Mouse (Mus musculus) limb, embryonic 11.5 days (tissue): ENCODE measurements at regions not wholly inside any gene's neighbourhood (a gene's known extent, or its start where the extent isn't known, plus 50 kb on each side); places are given as distances from the start of the nearest gene placed in this dataset.

Experiments used
- ATAC-seq: fragments of 200-750 bp; cut with Nextera tagmentation; 2 replicates; pipeline ENCODE4 v1.8.0; 2017; ENCODE audit warnings: low read depth; ENCODE audit not compliant: insufficient number of reproducible peaks, low FRiP score, low TSS enrichment
- DNase-seq: peaks from one replicate; pipeline ENCODE4 v3.0.0-alpha.2; 2015; ENCODE audit warnings: low spot score
- H3K27ac ChIP-seq: fragments of 300-500 bp; sonication (generic); replicated peaks from 2 replicates; pipeline ENCODE4 v1.5.1; 2014; ENCODE audit warnings: low read depth, mild to moderate bottlenecking, low read length
- H3K27me3 ChIP-seq: fragments of 300-500 bp; sonication (generic); 2 replicates; pipeline ENCODE4 v1.6.1; 2014; ENCODE audit warnings: mild to moderate bottlenecking, low read length, mixed read lengths; ENCODE audit not compliant: control insufficient read depth, insufficient read depth
- H3K36me3 ChIP-seq: fragments of 300-500 bp; sonication (generic); 2 replicates; pipeline ENCODE4 v1.6.1; 2014; ENCODE audit warnings: mild to moderate bottlenecking, low read length, moderate library complexity, mixed read lengths; ENCODE audit not compliant: control insufficient read depth, insufficient read depth
- H3K4me1 ChIP-seq: fragments of 300-500 bp; sonication (generic); 2 replicates; pipeline ENCODE4 v1.6.1; 2014; ENCODE audit warnings: low read length, mixed read lengths; ENCODE audit not compliant: control insufficient read depth, insufficient read depth
- H3K4me2 ChIP-seq: fragments of 300-500 bp; sonication (generic); 2 replicates; pipeline ENCODE4 v1.6.1; 2014; ENCODE audit warnings: low read depth, mild to moderate bottlenecking, moderate library complexity; ENCODE audit not compliant: severe bottlenecking
- H3K4me3 ChIP-seq: fragments of 300-500 bp; sonication (generic); 2 replicates; pipeline ENCODE4 v1.5.1; 2014; ENCODE audit warnings: low read depth, low read length
- H3K9ac ChIP-seq: fragments of 300-500 bp; sonication (generic); 2 replicates; pipeline ENCODE4 v1.6.1; 2014; ENCODE audit warnings: mild to moderate bottlenecking, low read length
- H3K9me3 ChIP-seq: fragments of 300-500 bp; sonication (generic); 2 replicates; pipeline ENCODE4 v1.6.1; 2016; ENCODE audit warnings: low read length; ENCODE audit not compliant: control insufficient read depth
- WGBS: fragments of 180-500 bp; shearing (Covaris S2); extraction: QIAGEN DNeasy Blood & Tissue Kit; methylation state at CpG from one replicate; pipeline ENCODE4 v1.1.7; 2014; 5-methylcytosine and 5-hydroxymethylcytosine counted together

- H3K4me3 ChIP-seq, result no peak overlapping the region
- no peak for DNase-seq
- WGBS, result 88% methylated on average over 3 of the region's 3 CpGs
- no peak overlapping the region for H3K9ac ChIP-seq
- no peak overlapping the region for H3K4me2 ChIP-seq
- H3K27me3 ChIP-seq, result no peaks in the 10 kb centered on the region
- H3K4me1 ChIP-seq, result no peaks in the 10 kb centered on the region
- H3K36me3 ChIP-seq, result no peaks in the 10 kb centered on the region
- H3K9me3 ChIP-seq, result no peaks in the 10 kb centered on the region
- ATAC-seq, result no peak
- H3K27ac ChIP-seq, result no peak overlapping the region
These were observed 66.3 kb upstream of the Zfp462 start for GRCm38 (mm10) chr4:54878531-54878930.

GRCm38 (mm10) chr4:54893288-54893687 is 51.6 kb upstream of the Zfp462 start:
- no peak overlapping the region for H3K9ac ChIP-seq
- DNase-seq (peak; percentile 25), ATAC-seq (no peak)
- H3K4me1 ChIP-seq, result no peaks in the 10 kb centered on the region
- no peaks in the 10 kb centered on the region for H3K9me3 ChIP-seq
- no peak overlapping the region for H3K4me3 ChIP-seq
- H3K4me2 ChIP-seq, result no peak overlapping the region
- 0 out of 2 replicates have a peak overlapping the region, but pooled peaks have one; percentile 14 for H3K27ac ChIP-seq
- H3K36me3 ChIP-seq, result no peaks in the 10 kb centered on the region
- WGBS, result 60% methylated on average over 5 of the region's 5 CpGs
- H3K27me3 ChIP-seq, result no peaks in the 10 kb centered on the region
